Mouse (Mus musculus): Measurements from ENCODE around the gene Defa30. TPM values are rescaled to one million over a fixed set of nuclear protein-coding genes. Genes with fewer than 3 reads are reported as not detected.
"Not testable (repeated sequence)": the region's sequence is repeated elsewhere in the genome, so short reads cannot be mapped to it uniquely, and the experiment has no call there.

Gene Defa30
- total RNA-seq (2012; rRNA removed) = not detected in 2 replicates
- not detected for polyA plus RNA-seq (2012; ENCODE audit: insufficient read depth in 1 of 2, insufficient read length in 2 of 2, low read depth in 1 of 2, low replicate concordance in 2 of 2, missing spikeins in 1 of 2)

GRCm38 (mm10) chr8:21134342-21134741 lies at the start of gene Defa30:
TSS of gene Defa30 (plus strand) at chr8:21134642.
- H3K4me3 ChIP-seq (ENCODE audit: control insufficient read depth in 1 of 2, insufficient read depth in 1 of 2, low read depth in 2 of 2, low read length in 2 of 2); H3K79me2 ChIP-seq (ENCODE audit: control insufficient read depth, insufficient read depth, low read length, poor library complexity); DNase-seq (ENCODE audit: low read depth, low spot score); H3K27me3 ChIP-seq (ENCODE audit: control insufficient read depth in 1 of 2, insufficient read depth in 2 of 2, low read length in 2 of 2); H3K4me1 ChIP-seq (ENCODE audit: control insufficient read depth in 1 of 2, insufficient read depth in 2 of 2, low read length in 2 of 2); H3K9me3 ChIP-seq (replicated peaks; ENCODE audit: insufficient read depth, low read length); H3K27ac ChIP-seq (ENCODE audit: control insufficient read depth, low read depth, low read length); H3K9ac ChIP-seq (ENCODE audit: control insufficient read depth, low read depth, low read length, poor library complexity, severe bottlenecking); H3K36me3 ChIP-seq (ENCODE audit: control insufficient read depth in 1 of 2, insufficient read depth in 2 of 2, low read length in 2 of 2): not testable (repeated sequence)

- TF ChIP-seq MAZ (IDR thresholded peaks at IDR 0.05; ENCODE audit: low read depth, low read length) (no peak), POLR2A (IDR thresholded peaks at IDR 0.05; ENCODE audit: control insufficient read depth in 1 of 2, insufficient read depth in 1 of 2, low read depth in 1 of 2, low read length in 2 of 2, poor library complexity in 1 of 2) (no peak), CTCF (IDR thresholded peaks at IDR 0.05 in 2 of 3, conservative IDR thresholded peaks at IDR 0.05 in 1 of 3; ENCODE audit: control insufficient read depth in 1 of 3, insufficient read depth in 1 of 3, low read depth in 2 of 3, low read length in 3 of 3, poor library complexity in 1 of 3, severe bottlenecking in 1 of 3) (peak; percentile 38 to 55 (median 49)), RAD21 (IDR thresholded peaks at IDR 0.05; ENCODE audit: low read depth, low read length) (peak; percentile 12), SMC3 (IDR thresholded peaks at IDR 0.05; ENCODE audit: low read depth, low read length) (peak; percentile 50), CHD1 (IDR thresholded peaks at IDR 0.05; ENCODE audit: low read depth, low read length) (no peak)
- H3K4me1 ChIP-seq (ENCODE audit: control insufficient read depth in 1 of 2, insufficient read depth in 2 of 2, low read length in 2 of 2) = no peaks in the 10 kb centered on the region
- peak; percentile 50 for DNase-seq (ENCODE audit: low read depth, low spot score)
- H3K79me2 ChIP-seq (ENCODE audit: control insufficient read depth, insufficient read depth, low read length, poor library complexity) = no peaks in the 10 kb centered on the region
- H3K27me3 ChIP-seq (ENCODE audit: control insufficient read depth in 1 of 2, insufficient read depth in 2 of 2, low read length in 2 of 2) = no peaks in the 10 kb centered on the region
- H3K27ac ChIP-seq (ENCODE audit: control insufficient read depth, low read depth, low read length) = no peak overlapping the region
- H3K36me3 ChIP-seq (ENCODE audit: control insufficient read depth in 1 of 2, insufficient read depth in 2 of 2, low read length in 2 of 2) = no peaks in the 10 kb centered on the region
- no peak overlapping the region for H3K4me3 ChIP-seq (ENCODE audit: control insufficient read depth in 1 of 2, insufficient read depth in 1 of 2, low read depth in 2 of 2, low read length in 2 of 2)
- no peak overlapping the region for H3K9ac ChIP-seq (ENCODE audit: control insufficient read depth, low read depth, low read length, poor library complexity, severe bottlenecking)
- H3K9me3 ChIP-seq (replicated peaks; ENCODE audit: insufficient read depth, low read length) = no peaks in the 10 kb centered on the region
Measured at GRCm38 (mm10) chr8:21093106-21093505, 41.3 kb upstream of the Defa30 start.

GRCm38 (mm10) chr8:21095950-21096349 lies 38.5 kb upstream of the Defa30 start, which contains the start of gene Gm14851:
TSS of gene Gm14851 (minus strand) at chr8:21096050.
- H3K4me3 ChIP-seq (ENCODE audit: control insufficient read depth in 1 of 2, insufficient read depth in 1 of 2, low read depth in 2 of 2, low read length in 2 of 2) = not testable (repeated sequence)

GRCm38 (mm10) chr8:21161977-21162376 lies 27.5 kb downstream of the Defa30 start, which contains the start of gene Defa22:
TSS of gene Defa22 (plus strand) at chr8:21162277.
- not testable (repeated sequence) for H3K9ac ChIP-seq (ENCODE audit: control insufficient read depth, low read depth, low read length, poor library complexity, severe bottlenecking); H3K36me3 ChIP-seq (ENCODE audit: control insufficient read depth in 1 of 2, insufficient read depth in 2 of 2, low read length in 2 of 2); H3K27ac ChIP-seq (ENCODE audit: control insufficient read depth, low read depth, low read length); H3K9me3 ChIP-seq (replicated peaks; ENCODE audit: insufficient read depth, low read length); H3K4me3 ChIP-seq (ENCODE audit: control insufficient read depth in 1 of 2, insufficient read depth in 1 of 2, low read depth in 2 of 2, low read length in 2 of 2); H3K27me3 ChIP-seq (ENCODE audit: control insufficient read depth in 1 of 2, insufficient read depth in 2 of 2, low read length in 2 of 2); H3K79me2 ChIP-seq (ENCODE audit: control insufficient read depth, insufficient read depth, low read length, poor library complexity); H3K4me1 ChIP-seq (ENCODE audit: control insufficient read depth in 1 of 2, insufficient read depth in 2 of 2, low read length in 2 of 2); DNase-seq (ENCODE audit: low read depth, low spot score)

More at GRCm38 (mm10) chr8:21095950-21096349, 38.5 kb upstream of the Defa30 start, which contains the start of gene Gm14851:
- not testable (repeated sequence) for H3K9ac ChIP-seq (ENCODE audit: control insufficient read depth, low read depth, low read length, poor library complexity, severe bottlenecking); H3K27me3 ChIP-seq (ENCODE audit: control insufficient read depth in 1 of 2, insufficient read depth in 2 of 2, low read length in 2 of 2); H3K36me3 ChIP-seq (ENCODE audit: control insufficient read depth in 1 of 2, insufficient read depth in 2 of 2, low read length in 2 of 2); H3K79me2 ChIP-seq (ENCODE audit: control insufficient read depth, insufficient read depth, low read length, poor library complexity); H3K27ac ChIP-seq (ENCODE audit: control insufficient read depth, low read depth, low read length); H3K9me3 ChIP-seq (replicated peaks; ENCODE audit: insufficient read depth, low read length); DNase-seq (ENCODE audit: low read depth, low spot score); H3K4me1 ChIP-seq (ENCODE audit: control insufficient read depth in 1 of 2, insufficient read depth in 2 of 2, low read length in 2 of 2)

Other genes with a start within 250 kb of the Defa30 start
- gene Defb33, start 242.0 kb upstream of the Defa30 start, total RNA-seq (2012; rRNA removed) = not detected in 2 replicates
- not detected for gene Defb33, start 242.0 kb upstream of the Defa30 start, polyA plus RNA-seq (2012; ENCODE audit: insufficient read depth in 1 of 2, insufficient read length in 2 of 2, low read depth in 1 of 2, low replicate concordance in 2 of 2, missing spikeins in 1 of 2)
- gene Gm15056, start 232.0 kb upstream of the Defa30 start, total RNA-seq (2012; rRNA removed) = not detected in 2 replicates
- not detected for gene Gm15056, start 232.0 kb upstream of the Defa30 start, polyA plus RNA-seq (2012; ENCODE audit: insufficient read depth in 1 of 2, insufficient read length in 2 of 2, low read depth in 1 of 2, low replicate concordance in 2 of 2, missing spikeins in 1 of 2)
- not detected in 2 replicates for gene Gm6040, start 212.6 kb upstream of the Defa30 start, total RNA-seq (2012; rRNA removed)
- gene Gm6040, start 212.6 kb upstream of the Defa30 start, polyA plus RNA-seq (2012; ENCODE audit: insufficient read depth in 1 of 2, insufficient read length in 2 of 2, low read depth in 1 of 2, low replicate concordance in 2 of 2, missing spikeins in 1 of 2) = not detected
- gene AY761185, start 189.9 kb upstream of the Defa30 start, total RNA-seq (2012; rRNA removed) = not detected in 2 replicates
- gene AY761185, start 189.9 kb upstream of the Defa30 start, polyA plus RNA-seq (2012; ENCODE audit: insufficient read depth in 1 of 2, insufficient read length in 2 of 2, low read depth in 1 of 2, low replicate concordance in 2 of 2, missing spikeins in 1 of 2) = not detected
- gene Defa21, start 109.1 kb upstream of the Defa30 start, total RNA-seq (2012; rRNA removed) = not detected in 2 replicates
- not detected for gene Defa21, start 109.1 kb upstream of the Defa30 start, polyA plus RNA-seq (2012; ENCODE audit: insufficient read depth in 1 of 2, insufficient read length in 2 of 2, low read depth in 1 of 2, low replicate concordance in 2 of 2, missing spikeins in 1 of 2)
- gene Defa23, start 79.6 kb upstream of the Defa30 start, total RNA-seq (2012; rRNA removed) = not detected in 2 replicates
- not detected for gene Defa23, start 79.6 kb upstream of the Defa30 start, polyA plus RNA-seq (2012; ENCODE audit: insufficient read depth in 1 of 2, insufficient read length in 2 of 2, low read depth in 1 of 2, low replicate concordance in 2 of 2, missing spikeins in 1 of 2)
- gene Defa35, start 69.6 kb upstream of the Defa30 start, total RNA-seq (2012; rRNA removed) = not detected in 2 replicates
- not detected for gene Defa35, start 69.6 kb upstream of the Defa30 start, polyA plus RNA-seq (2012; ENCODE audit: insufficient read depth in 1 of 2, insufficient read length in 2 of 2, low read depth in 1 of 2, low replicate concordance in 2 of 2, missing spikeins in 1 of 2)
- not detected in 2 replicates for gene Defa25, start 50.2 kb upstream of the Defa30 start, total RNA-seq (2012; rRNA removed)
- gene Defa25, start 50.2 kb upstream of the Defa30 start, polyA plus RNA-seq (2012; ENCODE audit: insufficient read depth in 1 of 2, insufficient read length in 2 of 2, low read depth in 1 of 2, low replicate concordance in 2 of 2, missing spikeins in 1 of 2) = not detected
- not detected in 2 replicates for gene Gm14851, start 38.6 kb upstream of the Defa30 start, total RNA-seq (2012; rRNA removed)
- gene Gm14851, start 38.6 kb upstream of the Defa30 start, polyA plus RNA-seq (2012; ENCODE audit: insufficient read depth in 1 of 2, insufficient read length in 2 of 2, low read depth in 1 of 2, low replicate concordance in 2 of 2, missing spikeins in 1 of 2) = not detected
- not detected in 2 replicates for gene Defa22, start 27.6 kb downstream of the Defa30 start, total RNA-seq (2012; rRNA removed)
- gene Defa22, start 27.6 kb downstream of the Defa30 start, polyA plus RNA-seq (2012; ENCODE audit: insufficient read depth in 1 of 2, insufficient read length in 2 of 2, low read depth in 1 of 2, low replicate concordance in 2 of 2, missing spikeins in 1 of 2) = not detected
- not detected in 2 replicates for gene Defa31, start 57.0 kb downstream of the Defa30 start, total RNA-seq (2012; rRNA removed)
- gene Defa31, start 57.0 kb downstream of the Defa30 start, polyA plus RNA-seq (2012; ENCODE audit: insufficient read depth in 1 of 2, insufficient read length in 2 of 2, low read depth in 1 of 2, low replicate concordance in 2 of 2, missing spikeins in 1 of 2) = not detected
- gene Gm15293, start 66.9 kb downstream of the Defa30 start, total RNA-seq (2012; rRNA removed) = not detected in 2 replicates
- gene Gm15293, start 66.9 kb downstream of the Defa30 start, polyA plus RNA-seq (2012; ENCODE audit: insufficient read depth in 1 of 2, insufficient read length in 2 of 2, low read depth in 1 of 2, low replicate concordance in 2 of 2, missing spikeins in 1 of 2) = not detected
- gene Gm15292, start 115.1 kb downstream of the Defa30 start, total RNA-seq (2012; rRNA removed) = not detected in 2 replicates
- not detected for gene Gm15292, start 115.1 kb downstream of the Defa30 start, polyA plus RNA-seq (2012; ENCODE audit: insufficient read depth in 1 of 2, insufficient read length in 2 of 2, low read depth in 1 of 2, low replicate concordance in 2 of 2, missing spikeins in 1 of 2)
- not detected in 2 replicates for gene Defa27, start 180.9 kb downstream of the Defa30 start, total RNA-seq (2012; rRNA removed)
- gene Defa27, start 180.9 kb downstream of the Defa30 start, polyA plus RNA-seq (2012; ENCODE audit: insufficient read depth in 1 of 2, insufficient read length in 2 of 2, low read depth in 1 of 2, low replicate concordance in 2 of 2, missing spikeins in 1 of 2) = not detected
- not detected in 2 replicates for gene Defa29, start 192.4 kb downstream of the Defa30 start, total RNA-seq (2012; rRNA removed)
- gene Defa29, start 192.4 kb downstream of the Defa30 start, polyA plus RNA-seq (2012; ENCODE audit: insufficient read depth in 1 of 2, insufficient read length in 2 of 2, low read depth in 1 of 2, low replicate concordance in 2 of 2, missing spikeins in 1 of 2) = not detected
- not detected in 2 replicates for gene Defa2, start 243.9 kb downstream of the Defa30 start, total RNA-seq (2012; rRNA removed)
- not detected for gene Defa2, start 243.9 kb downstream of the Defa30 start, polyA plus RNA-seq (2012; ENCODE audit: insufficient read depth in 1 of 2, insufficient read length in 2 of 2, low read depth in 1 of 2, low replicate concordance in 2 of 2, missing spikeins in 1 of 2)

Data from MEL (cell line).